Mouse (Mus musculus) liver, embryonic 14.5 days (tissue): ENCODE data around the gene Nme1.
"Not testable (repeated sequence)": the region's sequence is repeated elsewhere in the genome, so short reads cannot be mapped to it uniquely, and the experiment has no call there.

ENCODE experiments used
- CTCF ChIP-seq: IDR thresholded peaks from 2 replicates; pipeline ENCODE4 v1.5.1; 2016; ENCODE audit warnings: antibody characterized with exemption, low read depth, control low read depth
- EP300 ChIP-seq: IDR thresholded peaks from 2 replicates; pipeline ENCODE4 v1.6.1; 2016; ENCODE audit warnings: antibody characterized with exemption, low read depth

GRCm38 (mm10) chr11:93915019-93915418 is 53.3 kb downstream of the Nme1 start:
- TF ChIP-seq CTCF, EP300: not testable (repeated sequence)
